Comparison of ENCODE assay signal across 19 mouse cellular contexts in the genomic region with DNA sequence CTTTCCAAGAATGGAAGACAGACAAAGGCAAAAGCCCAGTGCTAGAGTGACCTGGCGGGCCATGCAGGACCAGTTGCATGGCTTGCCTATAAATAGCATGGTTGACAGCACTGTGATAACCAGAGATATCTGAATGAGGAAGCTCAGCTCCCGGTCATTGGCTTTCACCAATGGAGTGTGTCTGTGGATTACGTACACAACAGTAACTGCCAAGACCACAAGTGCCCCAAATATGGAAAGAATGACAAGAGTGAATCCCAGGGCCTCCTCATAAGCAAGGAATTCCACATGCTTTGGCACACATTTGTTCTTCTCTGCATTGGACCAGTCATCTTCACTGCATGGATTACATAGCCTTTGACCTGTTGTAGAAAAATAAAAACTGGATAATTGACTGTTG. TPM values are rescaled to one million over a fixed set of nuclear protein-coding genes. Genes with fewer than 3 reads are reported as not detected.
"Had no signal": no experiment of that assay in that cellular context is flagged by ENCODE, and none has a peak within 500 bp of the region (broad histone marks: within the 10 kb centered on the region; RNA-seq: fewer than 3 reads in every experiment).

No protein-coding gene starts in this region.

- H3K4me3 ChIP-seq: kidney, embryonic 15.5 days; left cerebral cortex, adult 2 months; limb, embryonic 12.5 days; liver, embryonic 13.5 days; midbrain, embryonic 13.5 days had no signal

- H3K36me3 ChIP-seq: kidney, embryonic 15.5 days; limb, embryonic 12.5 days; liver, embryonic 13.5 days; midbrain, embryonic 13.5 days had no signal

- ATAC-seq: liver, postnatal 0 days; midbrain, embryonic 13.5 days had no signal

- H3K27me3 ChIP-seq: kidney, embryonic 15.5 days; limb, embryonic 12.5 days; liver, embryonic 13.5 days; midbrain, embryonic 13.5 days had no signal

- H3K27ac ChIP-seq: kidney, embryonic 15.5 days; left cerebral cortex, adult 2 months; limb, embryonic 12.5 days; liver, embryonic 13.5 days; midbrain, embryonic 13.5 days had no signal

- H3K4me1 ChIP-seq: kidney, embryonic 15.5 days; limb, embryonic 12.5 days; liver, embryonic 13.5 days; midbrain, embryonic 13.5 days had no signal

- DNase-seq: kidney, postnatal 14 days; liver; liver, embryonic 13.5 days; liver, postnatal 0 days; right cerebral cortex, postnatal 25 days; thymus, postnatal 36 days had no signal

- H3K9me3 ChIP-seq: kidney, embryonic 15.5 days; limb, embryonic 12.5 days; liver, embryonic 13.5 days; midbrain, embryonic 13.5 days had no signal

- H3K4me2 ChIP-seq: kidney, embryonic 15.5 days; limb, embryonic 12.5 days; liver, embryonic 13.5 days; midbrain, embryonic 13.5 days had no signal

- H3K9ac ChIP-seq: kidney, embryonic 15.5 days; limb, embryonic 12.5 days; liver, embryonic 13.5 days; liver, postnatal 0 days; midbrain, embryonic 13.5 days had no signal

RNA-seq across cellular contexts. Expression of a gene that starts 29.9 kb away (rescaled TPM):
- total RNA-seq: layer of hippocampus, postnatal 25 days; left cerebral cortex, adult 2 months; left cerebral cortex, postnatal 36 days; megakaryocyte-erythroid progenitor cell, adult 5-6 weeks; midbrain, postnatal 0 days had no signal
- polyA plus RNA-seq: kidney, embryonic 15.5 days; large intestine, adult 2 months; limb, embryonic 12.5 days; liver, embryonic 13.5 days; liver, postnatal 0 days; lung, embryonic 16.5 days; midbrain, embryonic 13.5 days; midbrain, postnatal 0 days; neural tube, embryonic 14.5 days; small intestine, adult 2 months; stomach, embryonic 16.5 days had no signal
